Mouse (Mus musculus) testis, adult 2 months (tissue): Measurements from ENCODE around the gene Tmem38a. TPM values are rescaled to one million over a fixed set of nuclear protein-coding genes. Genes with fewer than 3 reads are reported as not detected.

ENCODE experiments used
- H3K27ac ChIP-seq: fragments of 200-500 bp; 2 replicates; pipeline ENCODE4 v1.5.1; 2012; ENCODE audit warnings: low read depth, low read length; ENCODE audit not compliant: control insufficient read depth, insufficient read depth
- H3K27me3 ChIP-seq: fragments of 200-500 bp; 2 replicates; pipeline ENCODE4 v1.6.1; 2012; ENCODE audit warnings: mild to moderate bottlenecking, low read length, moderate library complexity; ENCODE audit not compliant: control insufficient read depth, insufficient read depth
- H3K36me3 ChIP-seq: fragments of 200-500 bp; 2 replicates; pipeline ENCODE4 v1.6.1; 2012; ENCODE audit warnings: mild to moderate bottlenecking, low read length; ENCODE audit not compliant: control insufficient read depth, insufficient read depth
- H3K4me1 ChIP-seq: fragments of 200-500 bp; 2 replicates; pipeline ENCODE4 v1.6.1; 2012; ENCODE audit warnings: low read length; ENCODE audit not compliant: control insufficient read depth, insufficient read depth
- H3K4me3 ChIP-seq: fragments of 200-500 bp; 2 replicates; pipeline ENCODE4 v1.5.1; 2012; ENCODE audit warnings: low read depth, mild to moderate bottlenecking, low read length, moderate library complexity, mixed read lengths; ENCODE audit not compliant: control insufficient read depth
- CTCF ChIP-seq: fragments of 200-500 bp; IDR thresholded peaks from 2 replicates; pipeline ENCODE4 v1.5.1; 2012; ENCODE audit warnings: low read depth, mild to moderate bottlenecking, inconsistent platforms, low read length, moderate library complexity; ENCODE audit not compliant: control insufficient read depth, insufficient read depth, insufficient replicate concordance
- POLR2A ChIP-seq: fragments of 200-500 bp; IDR thresholded peaks from 2 replicates; pipeline ENCODE4 v1.6.1; 2012; ENCODE audit warnings: low read depth, mild to moderate bottlenecking, inconsistent platforms, low read length, moderate library complexity; ENCODE audit not compliant: control insufficient read depth
- polyA plus RNA-seq: library from polyadenylated mRNA; depleted of rRNA; stranded (reverse); fragments of >200 nt; gene quantifications from 2 replicates; pipeline ENCODE4 v1.2.3, GENCODE M21; 2012

The Tmem38a gene
- polyA plus RNA-seq, 1 experiment: 2.6 TPM

GRCm38 (mm10) chr8:72575915-72576314 lies 4.1 kb downstream of the Tmem38a start:
- peaks cover 17% of the 10 kb centered on the region for H3K4me1 ChIP-seq
- no peaks in the 10 kb centered on the region for H3K27me3 ChIP-seq
- H3K27ac ChIP-seq: no peak overlapping the region
- H3K4me3 ChIP-seq: no peak overlapping the region
- H3K36me3 ChIP-seq: no peaks in the 10 kb centered on the region
- no peak for TF ChIP-seq CTCF
- TF ChIP-seq POLR2A: no peak

GRCm38 (mm10) chr8:72577266-72577665 lies 5.4 kb downstream of the Tmem38a start:
- no peak overlapping the region for H3K4me3 ChIP-seq
- no peaks in the 10 kb centered on the region for H3K36me3 ChIP-seq
- H3K27me3 ChIP-seq: no peaks in the 10 kb centered on the region
- TF ChIP-seq CTCF: no peak
- no peak for TF ChIP-seq POLR2A
- peaks cover 6% of the 10 kb centered on the region for H3K4me1 ChIP-seq
- no peak overlapping the region for H3K27ac ChIP-seq

- Histone ChIP-seq H3K36me3 (no peaks in the 10 kb centered on the region), H3K27ac (no peak overlapping the region), H3K4me3 (no peak overlapping the region), H3K27me3 (no peaks in the 10 kb centered on the region), H3K4me1 (no peaks in the 10 kb centered on the region)
- TF ChIP-seq CTCF (no peak), POLR2A (no peak)
Observed at GRCm38 (mm10) chr8:72577941-72578340, 6.1 kb downstream of the Tmem38a start.

GRCm38 (mm10) chr8:72579374-72579773 lies 7.5 kb downstream of the Tmem38a start:
- no peaks in the 10 kb centered on the region for H3K36me3 ChIP-seq
- TF ChIP-seq CTCF (no peak), POLR2A (no peak)
- H3K27ac ChIP-seq: no peak overlapping the region
- no peaks in the 10 kb centered on the region for H3K27me3 ChIP-seq
- H3K4me1 ChIP-seq: no peaks in the 10 kb centered on the region; the same call in 1 of the 2 replicates
- H3K4me3 ChIP-seq: no peak overlapping the region

- no peak for TF ChIP-seq CTCF
- H3K27me3 ChIP-seq: no peaks in the 10 kb centered on the region
- H3K4me1 ChIP-seq: no peaks in the 10 kb centered on the region; the same call in 1 of the 2 replicates
- no peaks in the 10 kb centered on the region for H3K36me3 ChIP-seq
- H3K27ac ChIP-seq: no peak overlapping the region
- no peak overlapping the region for H3K4me3 ChIP-seq
Observed at GRCm38 (mm10) chr8:72583056-72583771, 11.4 kb downstream of the Tmem38a start.

- Histone ChIP-seq H3K27ac (no peak overlapping the region), H3K36me3 (no peaks in the 10 kb centered on the region), H3K27me3 (no peaks in the 10 kb centered on the region), H3K4me1 (no peaks in the 10 kb centered on the region; the same call in 1 of the 2 replicates), H3K4me3 (no peak overlapping the region)
- TF ChIP-seq CTCF: no peak
- no peak for TF ChIP-seq POLR2A
Observed at GRCm38 (mm10) chr8:72584390-72584789, 12.5 kb downstream of the Tmem38a start.

GRCm38 (mm10) chr8:72587806-72588205 lies 16.0 kb downstream of the Tmem38a start:
- TF ChIP-seq CTCF: no peak
- TF ChIP-seq POLR2A: no peak

More at GRCm38 (mm10) chr8:72587806-72588205, 16.0 kb downstream of the Tmem38a start:
- Histone ChIP-seq H3K4me1 (no peaks in the 10 kb centered on the region; the same call in 1 of the 2 replicates), H3K36me3 (no peaks in the 10 kb centered on the region), H3K27ac (no peak overlapping the region), H3K4me3 (no peak overlapping the region), H3K27me3 (no peaks in the 10 kb centered on the region)
